Mouse (Mus musculus) gastrocnemius, postnatal 14 days (tissue): ENCODE data around the gene A930009A15Rik. TPM values are rescaled to one million over a fixed set of nuclear protein-coding genes. Genes with fewer than 3 reads are reported as not detected.

Experiments used
- DNase-seq: peaks from one replicate; pipeline ENCODE4 v3.0.0; 2021; ENCODE audit warnings: mixed read lengths
- intact Hi-C: fragments of 180-260 bp; cut with DNase I; formaldehyde crosslinking; loops from one replicate; pipeline ENCODE4 v1.15.1; 2025; ENCODE audit warnings: low total_unique reads
- total RNA-seq, 2 experiments: library from RNA; stranded (reverse); gene quantifications; 2 replicates each; pipeline ENCODE4 v1.2.3; 2021

A930009A15Rik gene
- total RNA-seq, 2 experiments from 2014 or later, result not detected

GRCm38 (mm10) chr10:115571734-115572440 is 2.1 kb downstream of the A930009A15Rik start:
- intact Hi-C loops, result no loop called here
- DNase-seq, result no peak

- intact Hi-C loops, result no loop called here
- no peak for DNase-seq
Observed at GRCm38 (mm10) chr10:115579076-115579475, 9.3 kb downstream of the A930009A15Rik start.

- intact Hi-C loops, result no loop called here
- DNase-seq, result peak; percentile 51
Observed at GRCm38 (mm10) chr10:115579494-115579893, 9.7 kb downstream of the A930009A15Rik start.

- DNase-seq, result no peak
- intact Hi-C loops, result no loop called here
Observed at GRCm38 (mm10) chr10:115581971-115582370, 12.2 kb downstream of the A930009A15Rik start.

- no peak for DNase-seq
- intact Hi-C loops, result no loop called here
Observed at GRCm38 (mm10) chr10:115583071-115583470, 13.3 kb downstream of the A930009A15Rik start.

GRCm38 (mm10) chr10:115584656-115585055 is 14.9 kb downstream of the A930009A15Rik start:
- intact Hi-C loops, result no loop called here
- no peak for DNase-seq

- DNase-seq, result no peak
- intact Hi-C loops, result no loop called here
Observed at GRCm38 (mm10) chr10:115585491-115586245, 15.9 kb downstream of the A930009A15Rik start.

GRCm38 (mm10) chr10:115586246-115587231 is 16.8 kb downstream of the A930009A15Rik start:
- no peak for DNase-seq
- intact Hi-C loops, result no loop called here

GRCm38 (mm10) chr10:115587301-115587969 is 17.6 kb downstream of the A930009A15Rik start, which contains the start of gene Lgr5:
TSS of gene Lgr5 (minus strand) at chr10:115587780.
- intact Hi-C loops, result no loop called here
- DNase-seq, result peak; percentile 37

GRCm38 (mm10) chr10:115587979-115588378 is 18.2 kb downstream of the A930009A15Rik start:
- DNase-seq, result no peak
- intact Hi-C loops, result no loop called here

- intact Hi-C loops, result no loop called here
Observed at GRCm38 (mm10) chr10:115593221-115593620, 23.4 kb downstream of the A930009A15Rik start.

GRCm38 (mm10) chr10:115593651-115594050 is 23.9 kb downstream of the A930009A15Rik start:
- no peak for DNase-seq
- intact Hi-C loops, result no loop called here

More at GRCm38 (mm10) chr10:115593221-115593620, 23.4 kb downstream of the A930009A15Rik start:
- DNase-seq, result no peak

GRCm38 (mm10) chr10:115595748-115596147 is 26.0 kb downstream of the A930009A15Rik start:
- no peak for DNase-seq
- intact Hi-C loops, result no loop called here

- DNase-seq, result peak; percentile 9
- intact Hi-C loops, result loop anchor here (5.0 to 10.0 kb wide), 2 partner anchors 163 to 295 kb away; no protein-coding TSS in a partner anchor
Observed at GRCm38 (mm10) chr10:115617456-115618287, 47.9 kb downstream of the A930009A15Rik start.

GRCm38 (mm10) chr10:115618288-115618856 is 48.6 kb downstream of the A930009A15Rik start:
- intact Hi-C loops, result loop anchor here (5.0 to 10.0 kb wide), 2 partner anchors 164 to 296 kb away; no protein-coding TSS in a partner anchor
- no peak for DNase-seq

GRCm38 (mm10) chr10:115623481-115623880 is 53.7 kb downstream of the A930009A15Rik start:
- intact Hi-C loops, result no loop called here
- DNase-seq, result no peak

GRCm38 (mm10) chr10:115623956-115624671 is 54.3 kb downstream of the A930009A15Rik start:
- peak; percentile 17 for DNase-seq
- intact Hi-C loops, result no loop called here
